Mouse (Mus musculus) leukemia stem cell, adult 10-12 weeks (primary cell): Measurements from ENCODE around the gene Ltbp4. TPM values are rescaled to one million over a fixed set of nuclear protein-coding genes. Genes with fewer than 3 reads are reported as not detected.

Experiments used
- polyA plus RNA-seq: library from polyadenylated mRNA; stranded (reverse); fragments of >175 nt; gene quantifications from 2 replicates; pipeline ENCODE4 v1.2.3, GENCODE M21; 2012; ENCODE audit warnings: low replicate concordance

Ltbp4 gene
- 2.1 and 4.3 TPM in 2 replicates for polyA plus RNA-seq

GRCm38 (mm10) chr7:27337175-27337853, at the start of gene Ltbp4:
Ltbp4 (minus strand) TSS chr7:27337692.

DNA sequence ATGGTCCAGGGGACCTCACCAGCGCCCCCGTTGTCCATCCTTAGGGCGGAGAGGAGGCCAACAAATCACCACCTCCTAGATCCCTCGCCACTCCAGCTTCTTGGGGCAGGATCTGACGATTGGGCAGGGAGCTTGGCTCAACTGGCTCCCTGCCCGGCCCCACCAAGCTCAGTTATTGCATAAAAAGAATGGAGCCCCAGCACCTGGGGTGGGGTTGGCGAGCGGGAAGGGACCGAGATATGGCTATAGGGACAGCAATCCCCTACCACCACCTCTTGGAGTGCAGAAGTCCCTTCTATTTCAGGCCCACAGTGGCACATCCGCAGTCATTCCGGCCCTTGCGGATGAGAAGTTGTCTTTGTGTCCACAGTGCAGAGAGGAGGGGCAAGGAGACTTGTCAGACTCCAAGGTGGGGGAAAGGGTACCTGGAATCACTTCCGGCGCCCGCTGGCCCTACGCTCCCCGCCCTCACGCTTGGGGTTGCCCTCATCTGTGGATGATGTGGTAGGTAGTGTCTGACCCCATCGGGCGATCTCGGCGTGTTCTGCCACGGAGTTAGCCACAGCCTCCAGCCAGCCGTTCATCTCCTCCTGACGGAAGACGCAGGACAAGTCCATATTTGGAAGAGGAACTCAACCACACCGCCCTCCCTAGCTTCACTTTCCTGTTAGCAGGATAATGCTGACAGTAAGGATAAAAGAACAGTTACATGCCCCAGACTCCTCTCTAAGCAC, 19.5 kb upstream of the Ltbp4 start, which contains the start of gene Gm20479:
Gm20479 (minus strand) TSS at position 559 of the 734 bp plus-strand sequence.

DNA sequence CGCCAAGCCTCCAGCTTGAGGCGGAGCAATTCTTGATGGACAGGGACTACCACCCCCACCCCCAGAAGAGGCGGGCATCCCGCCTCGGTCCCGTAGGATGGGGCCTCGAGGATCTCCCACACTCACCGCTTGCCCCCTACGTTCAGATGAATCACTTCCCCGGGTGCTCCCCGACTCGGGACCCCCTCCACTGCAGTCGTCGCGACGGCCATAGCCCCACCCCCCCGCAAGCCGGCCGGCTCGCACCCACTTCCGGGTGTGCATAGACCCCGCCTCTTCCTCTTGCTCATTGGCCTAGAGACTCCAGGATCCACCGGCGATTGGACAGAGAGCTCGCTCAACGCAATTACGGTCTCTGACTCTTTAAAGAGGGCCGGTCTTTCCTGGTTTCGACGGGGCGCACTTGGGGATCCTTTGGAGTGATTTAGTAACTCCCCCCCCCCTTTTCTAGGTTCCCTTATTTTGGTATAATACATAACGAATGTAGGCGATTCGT, 18.3 kb upstream of the Ltbp4 start, which contains the start of gene Shkbp1:
Shkbp1 (minus strand) TSS at position 275 of the 496 bp plus-strand sequence.

DNA sequence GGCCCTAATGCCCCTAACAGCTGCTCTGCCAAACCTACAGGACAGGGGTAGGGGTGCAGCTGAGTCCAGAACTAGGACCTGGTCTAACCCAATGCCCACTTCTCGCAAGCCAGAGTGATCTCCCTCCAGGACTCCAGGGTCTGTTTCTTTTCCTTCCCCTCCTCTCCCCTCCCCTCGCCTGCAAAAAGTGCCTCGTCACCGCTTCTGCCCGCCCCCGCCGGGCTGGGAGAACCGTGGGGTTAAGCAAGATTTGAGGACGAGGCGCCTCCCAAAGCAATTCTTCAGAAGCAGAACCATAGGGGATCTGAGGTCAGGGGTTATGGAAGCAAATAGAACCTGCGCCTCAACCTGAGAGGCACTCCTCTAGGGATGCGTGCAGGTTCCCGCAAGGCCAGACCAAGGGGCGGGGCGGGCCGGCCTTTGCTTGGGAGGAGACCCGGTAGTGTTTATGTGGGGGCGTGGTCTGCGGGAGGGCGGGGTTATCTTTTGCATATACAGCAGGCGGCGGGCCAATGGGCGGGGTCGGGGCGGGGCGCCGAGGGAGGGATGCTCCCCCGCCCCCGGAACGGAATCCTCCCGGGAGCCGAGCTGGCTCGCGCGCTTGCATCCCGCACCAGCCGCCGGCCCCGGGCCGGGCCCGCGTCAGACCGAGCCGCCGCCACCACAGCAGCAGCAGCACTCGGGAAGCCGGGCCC, 79.1 kb downstream of the Ltbp4 start, which contains the start of gene Numbl:
Numbl (plus strand) TSS at position 229 of the 695 bp plus-strand sequence.

Other genes with a start within 250 kb of the Ltbp4 start
- gene Cyp2f2, start 217.8 kb downstream of the Ltbp4 start, polyA plus RNA-seq = not detected in 2 replicates
- gene Cyp2t4, start 184.0 kb downstream of the Ltbp4 start, polyA plus RNA-seq = not detected in 2 replicates
- gene Egln2, start 170.9 kb downstream of the Ltbp4 start, polyA plus RNA-seq = 74.7 and 137 TPM in 2 replicates
- gene Rab4b, start 158.8 kb downstream of the Ltbp4 start, polyA plus RNA-seq = 231 and 342 TPM in 2 replicates
- 0.32 and 1.8 TPM in 2 replicates for gene Gm21983, start 156.6 kb downstream of the Ltbp4 start, polyA plus RNA-seq
- gene Mia, start 156.5 kb downstream of the Ltbp4 start, polyA plus RNA-seq = not detected in 2 replicates
- gene BC024978, start 141.9 kb downstream of the Ltbp4 start, polyA plus RNA-seq = 3.1 and 5.7 TPM in 2 replicates
- 820 and 1,336 TPM in 2 replicates for gene Snrpa, start 141.4 kb downstream of the Ltbp4 start, polyA plus RNA-seq
- gene Itpkc, start 109.0 kb downstream of the Ltbp4 start, polyA plus RNA-seq = 3.4 and 6.0 TPM in 2 replicates
- 30.3 and 47.8 TPM in 2 replicates for gene Coq8b, start 104.7 kb downstream of the Ltbp4 start, polyA plus RNA-seq
- 4.0 and 4.9 TPM in 2 replicates for gene Numbl, start 79.3 kb downstream of the Ltbp4 start, polyA plus RNA-seq
- gene Shkbp1, start 18.3 kb upstream of the Ltbp4 start, polyA plus RNA-seq = 394 and 419 TPM in 2 replicates
- not detected in 2 replicates for gene Gm20479, start 19.7 kb upstream of the Ltbp4 start, polyA plus RNA-seq
- gene Sptbn4, start 110.0 kb upstream of the Ltbp4 start, polyA plus RNA-seq = 0.24 and 0.45 TPM in 2 replicates
- gene Blvrb, start 110.3 kb upstream of the Ltbp4 start, polyA plus RNA-seq = 834 and 943 TPM in 2 replicates
- 20.2 and 49.9 TPM in 2 replicates for gene Sertad3, start 136.1 kb upstream of the Ltbp4 start, polyA plus RNA-seq
- 85.4 and 91.2 TPM in 2 replicates for gene Sertad1, start 149.2 kb upstream of the Ltbp4 start, polyA plus RNA-seq
- 2.9 and 3.2 TPM in 2 replicates for gene Prx, start 161.6 kb upstream of the Ltbp4 start, polyA plus RNA-seq
- 1.9 and 5.5 TPM in 2 replicates for gene Hipk4, start 185.6 kb upstream of the Ltbp4 start, polyA plus RNA-seq
- 83.5 and 116 TPM in 2 replicates for gene Pld3, start 215.5 kb upstream of the Ltbp4 start, polyA plus RNA-seq
- 44.0 and 93.8 TPM in 2 replicates for gene 2310022A10Rik, start 215.5 kb upstream of the Ltbp4 start, polyA plus RNA-seq